Mouse (Mus musculus) cortical plate, adult 2 months (tissue): Measurements from ENCODE around the gene Gfi1.

Source experiments
- CTCF ChIP-seq: fragments of 200-500 bp; IDR thresholded peaks from 2 replicates; pipeline ENCODE4 v1.5.1; 2011; ENCODE audit warnings: mild to moderate bottlenecking, control low read depth, low read length; ENCODE audit not compliant: insufficient read depth; ENCODE audit errors: extremely low read depth
- POLR2A ChIP-seq: fragments of 200-500 bp; IDR thresholded peaks from 2 replicates; pipeline ENCODE4 v1.6.1; 2011; ENCODE audit warnings: mild to moderate bottlenecking, low read length, control low read depth; ENCODE audit not compliant: insufficient read depth; ENCODE audit errors: extremely low read depth

DNA sequence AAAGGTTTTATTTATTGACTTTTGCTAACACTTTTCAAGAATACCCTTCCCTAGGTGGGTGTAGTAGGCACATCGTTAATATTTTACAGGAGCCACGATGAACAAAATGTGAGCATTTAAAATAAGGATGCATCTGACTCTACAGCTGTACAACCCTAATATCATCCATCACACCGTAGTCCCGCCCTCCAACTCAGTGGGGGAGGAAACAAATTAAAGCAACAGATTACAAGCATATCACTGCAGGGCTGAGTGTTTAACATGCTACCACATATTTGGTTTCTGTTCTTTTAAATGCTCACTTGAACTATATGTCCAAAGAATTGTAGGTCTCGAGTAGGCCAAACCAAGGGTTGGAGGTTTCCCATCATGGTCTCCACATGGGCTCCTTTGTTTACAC is 38.7 kb downstream of the Gfi1 start:
- TF ChIP-seq POLR2A = no peak
- no peak for TF ChIP-seq CTCF
